Mouse (Mus musculus) brain, embryonic 14.5 days (tissue): Measurements from ENCODE around the gene Plxnd1.

Experiments
- CTCF ChIP-seq: fragments of 200-500 bp; IDR thresholded peaks from 2 replicates; pipeline ENCODE4 v1.5.1; 2012; ENCODE audit warnings: inconsistent platforms, mild to moderate bottlenecking, moderate library complexity, borderline replicate concordance; ENCODE audit not compliant: insufficient read depth, insufficient read length; ENCODE audit errors: extremely low read depth
- POLR2A ChIP-seq: fragments of 200-500 bp; IDR thresholded peaks from 2 replicates; pipeline ENCODE4 v1.6.1; 2012; ENCODE audit warnings: mild to moderate bottlenecking, inconsistent platforms, borderline replicate concordance; ENCODE audit not compliant: poor library complexity, insufficient read depth, insufficient read length, severe bottlenecking; ENCODE audit errors: extremely low read depth

- no peak for TF ChIP-seq POLR2A
- no peak for TF ChIP-seq CTCF
Measured at GRCm38 (mm10) chr6:115931639-115932038, 63.2 kb downstream of the Plxnd1 start, which contains the start of gene Rho.
